ENCODE assay signal across 19 mouse cellular contexts in the genomic region with DNA sequence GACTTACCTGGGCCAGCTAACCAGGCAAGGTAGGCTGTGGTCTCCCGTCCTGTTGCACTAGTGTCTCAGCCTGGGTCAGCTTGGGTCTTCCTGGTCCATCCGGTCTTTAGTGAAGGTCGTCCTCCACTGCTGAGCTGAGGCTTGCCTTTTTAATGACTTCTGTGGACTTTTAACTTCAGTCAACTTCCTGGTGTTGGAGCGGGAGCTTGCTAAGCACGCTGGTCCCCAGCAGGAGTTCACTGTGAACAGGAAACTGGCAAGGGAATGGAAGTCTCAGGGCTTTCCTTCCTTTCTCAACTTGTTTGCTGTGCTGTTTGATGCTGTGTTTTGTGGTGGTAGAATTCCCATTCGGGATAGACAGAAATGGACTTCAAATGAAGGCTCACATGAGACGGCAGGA. TPM values are rescaled to one million over a fixed set of nuclear protein-coding genes. Genes with fewer than 3 reads are reported as not detected.
"Had no signal": no experiment of that assay in that cellular context is flagged by ENCODE, and none has a peak within 500 bp of the region (broad histone marks: within the 10 kb centered on the region; RNA-seq: fewer than 3 reads in every experiment).

No protein-coding gene starts in this region.

- DNase-seq: layer of hippocampus, adult 9-11 months; liver; liver, embryonic 13.5 days; liver, postnatal 0 days; lung, postnatal 36 days; midbrain, embryonic 14.5 days; spleen, adult 18-20 months; thymus, adult 18-20 months; thymus, postnatal 14 days had no signal

- H3K9me3 ChIP-seq: hindbrain, embryonic 15.5 days; limb, embryonic 12.5 days; liver, embryonic 13.5 days; neural tube, embryonic 12.5 days had no signal

- H3K4me2 ChIP-seq: hindbrain, embryonic 15.5 days; limb, embryonic 12.5 days; liver, embryonic 13.5 days; neural tube, embryonic 12.5 days had no signal

- H3K27ac ChIP-seq: hindbrain, embryonic 15.5 days; limb, embryonic 12.5 days; liver, embryonic 13.5 days; neural tube, embryonic 12.5 days had no signal

- H3K27me3 ChIP-seq: hindbrain, embryonic 15.5 days; liver, embryonic 13.5 days; neural tube, embryonic 12.5 days had no signal

- ATAC-seq: liver, postnatal 0 days; lung, postnatal 0 days had no signal

- H3K9ac ChIP-seq: hindbrain, embryonic 15.5 days; limb, embryonic 12.5 days; liver, embryonic 13.5 days; liver, postnatal 0 days; neural tube, embryonic 12.5 days had no signal

- H3K36me3 ChIP-seq: limb, embryonic 12.5 days had no signal

- H3K4me3 ChIP-seq: hindbrain, embryonic 15.5 days; limb, embryonic 12.5 days; liver, embryonic 13.5 days; neural tube, embryonic 12.5 days had no signal

RNA-seq across cellular contexts. Expression of gene Armh2, which starts 23.4 kb away (rescaled TPM):
- total RNA-seq: layer of hippocampus, adult 18-20 months; left cerebral cortex, postnatal 36 days; megakaryocyte progenitor cell, adult 5-6 weeks; monocyte, adult 5-6 weeks had no signal
- polyA plus RNA-seq: hindbrain, embryonic 15.5 days; kidney, embryonic 16.5 days; limb, embryonic 12.5 days; liver, embryonic 13.5 days; liver, postnatal 0 days; lung, postnatal 0 days; midbrain, embryonic 14.5 days; neural tube, embryonic 12.5 days; stomach, embryonic 14.5 days had no signal
